Mouse (Mus musculus): ENCODE results near the gene Ms4a4a. TPM values are rescaled to one million over a fixed set of nuclear protein-coding genes. Genes with fewer than 3 reads are reported as not detected.
"Not testable (repeated sequence)": the region's sequence is repeated elsewhere in the genome, so short reads cannot be mapped to it uniquely, and the experiment has no call there.

Ms4a4a gene
- 1.1 and 1.2 TPM in 2 replicates for polyA plus RNA-seq (2012; rRNA removed)

GRCm38 (mm10) chr19:11375273-11375672 is at the start of gene Ms4a4a:
TSS of gene Ms4a4a (plus strand) at chr19:11375523.
- no peak for DNase-seq (ENCODE audit: low read depth)

DNA sequence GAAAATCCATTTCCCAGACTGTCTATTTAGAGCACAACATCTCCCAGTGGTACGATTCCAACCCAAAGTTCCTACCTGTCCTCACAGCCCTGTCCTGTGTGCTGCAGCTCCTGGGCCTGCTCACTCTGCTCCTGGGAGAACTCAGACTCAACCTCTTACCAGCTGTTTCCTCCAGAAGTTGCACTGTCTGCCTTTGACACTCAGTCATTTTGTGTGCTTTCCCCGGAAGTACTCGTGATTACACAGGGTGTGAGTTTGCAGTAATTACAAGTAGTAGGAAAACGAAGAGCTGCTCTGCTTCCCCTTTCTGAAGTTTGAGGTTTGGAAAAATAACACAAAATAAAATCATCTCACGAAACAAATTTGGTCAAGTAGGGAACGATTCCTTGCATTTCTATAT is 39.4 kb upstream of the Ms4a4a start, which contains the start of gene Ms4a7:
Ms4a7 (minus strand) TSS at position 215 of the 400 bp plus-strand sequence.
- DNase-seq (ENCODE audit: low read depth): no peak

GRCm38 (mm10) chr19:11343147-11343546 is 32.2 kb upstream of the Ms4a4a start:
- DNase-seq (ENCODE audit: low read depth): no peak

DNA sequence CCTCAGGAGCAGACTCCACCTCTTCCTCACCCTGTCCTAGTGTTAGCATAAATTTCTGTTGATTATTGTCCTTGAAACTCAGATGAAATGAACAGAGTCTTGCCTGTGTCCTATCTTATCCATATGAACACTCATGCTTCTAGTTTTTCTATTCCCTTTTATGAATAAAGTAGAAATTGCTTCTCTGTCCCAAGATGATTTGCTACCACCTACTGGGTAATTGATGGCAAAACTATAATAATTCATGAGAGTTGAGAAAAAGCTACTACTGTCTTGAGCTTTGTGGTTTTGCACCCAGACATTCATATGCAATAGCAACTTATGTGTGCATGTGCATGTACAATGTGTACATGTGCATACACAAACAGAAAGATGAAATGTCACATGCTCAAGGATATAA is 31.3 kb upstream of the Ms4a4a start:
- DNase-seq (ENCODE audit: low read depth): no peak

GRCm38 (mm10) chr19:11349698-11350481 is 25.4 kb upstream of the Ms4a4a start:
- no peak for DNase-seq (ENCODE audit: low read depth)

- DNase-seq (ENCODE audit: low read depth): no peak
Observed at GRCm38 (mm10) chr19:11351878-11352277, 23.4 kb upstream of the Ms4a4a start.

DNA sequence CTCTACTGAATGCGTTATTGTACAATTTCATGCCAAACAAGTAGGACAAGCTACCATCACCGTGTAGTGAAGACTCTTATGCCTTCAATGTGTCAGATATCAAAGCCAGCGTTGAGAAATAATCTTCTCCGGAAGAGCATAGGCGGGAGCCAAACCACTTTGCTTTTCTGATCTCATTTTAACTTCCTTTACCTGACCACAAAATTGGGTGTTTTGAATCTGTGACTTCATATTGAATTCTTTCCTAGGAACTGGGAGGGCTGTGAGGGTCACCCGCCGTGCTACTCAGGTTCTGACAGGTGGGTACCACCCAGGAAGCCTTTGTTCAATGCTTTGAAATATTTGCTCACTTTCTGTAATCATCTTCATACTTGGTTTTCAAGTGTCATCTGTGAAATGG is 19.6 kb upstream of the Ms4a4a start:
- DNase-seq (ENCODE audit: low read depth): no peak

GRCm38 (mm10) chr19:11360106-11360505 is 15.2 kb upstream of the Ms4a4a start:
- DNase-seq (ENCODE audit: low read depth): no peak

- DNase-seq (ENCODE audit: low read depth): no peak
Observed at GRCm38 (mm10) chr19:11362002-11362401, 13.3 kb upstream of the Ms4a4a start.

DNA sequence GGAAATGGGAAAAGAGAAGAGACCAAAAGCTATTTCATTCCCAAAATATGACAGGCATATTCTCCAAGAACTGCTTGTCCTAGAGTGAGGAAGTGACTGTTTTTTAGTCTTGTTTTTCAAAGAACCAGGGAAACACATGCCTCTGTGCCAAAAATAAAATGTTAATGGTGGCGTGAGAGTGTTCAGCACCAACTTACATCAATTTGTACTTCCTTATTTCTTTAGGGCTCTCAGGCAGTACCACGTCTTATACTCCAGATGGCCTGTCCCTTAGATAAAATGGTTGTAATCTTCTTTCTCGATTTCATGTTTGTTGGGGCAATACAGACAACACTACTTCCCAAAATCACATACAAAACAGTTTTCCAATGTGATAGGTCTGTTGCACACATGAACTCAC is 7.0 kb upstream of the Ms4a4a start:
- no peak for DNase-seq (ENCODE audit: low read depth)

DNA sequence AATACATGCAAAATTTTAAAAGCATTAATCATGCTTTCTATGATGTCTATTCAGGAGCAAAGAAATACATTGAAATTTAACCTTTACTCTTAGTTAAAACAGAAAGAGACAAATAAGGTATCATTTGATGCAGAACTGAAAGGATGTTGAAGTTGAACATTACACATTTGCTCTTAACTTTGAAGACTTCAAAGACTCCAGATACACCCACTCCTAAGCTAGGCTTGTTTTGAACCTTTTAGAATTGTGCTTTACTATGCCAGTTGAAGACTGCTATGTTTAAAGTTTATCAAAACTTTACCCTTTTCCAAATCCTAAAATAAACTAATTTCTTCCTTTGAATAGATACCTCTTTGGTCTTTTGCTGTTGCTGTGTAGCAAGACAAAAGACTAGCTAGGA is 4.1 kb upstream of the Ms4a4a start:
- no peak for DNase-seq (ENCODE audit: low read depth)

- no peak for DNase-seq (ENCODE audit: low read depth)
Observed at GRCm38 (mm10) chr19:11376399-11376798, 1.1 kb downstream of the Ms4a4a start.

DNA sequence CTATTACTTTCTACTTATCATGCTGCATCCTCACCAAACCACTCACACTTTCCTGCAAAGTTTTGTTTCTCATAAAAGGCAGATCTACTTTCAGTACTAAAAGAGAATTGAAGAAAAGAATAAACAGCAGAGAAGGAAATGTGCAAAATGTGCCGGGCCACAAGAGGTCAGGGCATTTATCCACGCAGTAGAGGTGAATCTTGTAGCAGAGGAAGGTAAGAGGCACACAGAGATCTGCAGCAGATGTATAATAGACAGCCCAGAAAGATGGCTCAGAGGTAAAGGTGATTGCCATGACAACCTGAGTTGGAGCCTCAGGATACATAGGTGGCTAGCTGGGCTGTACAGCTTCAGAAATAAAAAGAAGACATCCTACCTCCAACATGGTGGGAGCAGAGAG is 11.8 kb downstream of the Ms4a4a start:
- no peak for DNase-seq (ENCODE audit: low read depth)

DNA sequence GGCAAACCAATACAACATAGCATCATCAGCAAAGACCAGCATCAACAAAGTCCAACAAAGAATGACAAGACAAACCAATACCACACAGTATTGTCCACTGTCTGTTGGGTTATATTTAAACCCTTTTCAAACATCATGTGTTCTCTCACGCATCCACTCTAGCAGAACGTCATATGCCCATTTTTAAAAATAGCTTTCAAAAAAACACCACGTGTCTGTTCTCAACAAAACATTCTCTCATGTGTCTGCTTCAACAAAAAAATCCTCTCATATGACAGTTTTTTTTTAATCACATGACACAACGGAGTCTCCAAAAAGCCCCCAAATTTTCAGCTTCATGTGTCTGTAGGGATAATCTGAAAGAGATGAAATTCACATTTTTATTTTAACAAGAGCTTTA is 12.4 kb downstream of the Ms4a4a start:
- no peak for DNase-seq (ENCODE audit: low read depth)

DNA sequence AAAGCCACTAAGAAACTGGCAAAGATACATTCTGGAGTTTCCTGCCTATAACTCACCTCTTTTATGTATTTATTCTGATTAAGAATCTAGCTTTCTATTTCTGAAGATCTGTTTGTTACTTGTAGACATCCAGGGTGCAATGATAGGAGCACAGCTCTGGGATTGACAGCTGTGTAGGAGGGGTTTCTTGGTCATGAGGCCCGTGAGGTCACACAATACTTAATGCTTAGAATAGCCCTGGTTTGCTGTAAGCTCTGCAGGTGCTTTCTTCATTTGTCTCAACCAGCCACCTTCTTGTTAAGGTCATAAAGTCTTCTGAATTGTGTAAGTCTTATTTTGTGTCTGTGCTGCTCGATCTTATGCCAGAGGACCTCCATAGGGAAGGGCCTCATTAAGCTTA is 13.6 kb downstream of the Ms4a4a start:
- no peak for DNase-seq (ENCODE audit: low read depth)

DNA sequence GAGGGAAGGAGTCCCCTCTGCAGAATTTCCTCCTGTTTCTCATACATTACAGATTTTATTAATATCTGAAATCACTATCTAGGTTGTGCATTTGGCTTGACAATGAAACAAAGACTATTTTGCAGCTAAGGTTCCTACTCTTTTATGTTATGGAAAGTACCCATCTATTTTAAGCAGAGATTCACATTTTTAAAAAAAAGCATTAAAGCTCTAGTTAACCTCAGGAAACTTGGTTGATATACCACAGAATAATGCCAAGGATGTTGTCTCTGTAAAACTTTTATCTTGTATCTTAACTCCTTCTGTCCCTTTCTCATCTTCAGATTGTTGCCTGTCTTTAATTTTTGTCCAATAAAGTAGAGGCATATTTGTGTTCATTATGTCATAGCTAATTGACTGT is 20.4 kb downstream of the Ms4a4a start:
- no peak for DNase-seq (ENCODE audit: low read depth)

GRCm38 (mm10) chr19:11404527-11404926 is 29.2 kb downstream of the Ms4a4a start, which contains the start of gene Ms4a4c:
TSS of gene Ms4a4c (plus strand) at chr19:11404770.
- DNase-seq (ENCODE audit: low read depth): no peak

- DNase-seq (ENCODE audit: low read depth): no peak
Observed at GRCm38 (mm10) chr19:11407428-11407827, 32.1 kb downstream of the Ms4a4a start.

- no peak for DNase-seq (ENCODE audit: low read depth)
Observed at GRCm38 (mm10) chr19:11408591-11408990, 33.3 kb downstream of the Ms4a4a start.

DNA sequence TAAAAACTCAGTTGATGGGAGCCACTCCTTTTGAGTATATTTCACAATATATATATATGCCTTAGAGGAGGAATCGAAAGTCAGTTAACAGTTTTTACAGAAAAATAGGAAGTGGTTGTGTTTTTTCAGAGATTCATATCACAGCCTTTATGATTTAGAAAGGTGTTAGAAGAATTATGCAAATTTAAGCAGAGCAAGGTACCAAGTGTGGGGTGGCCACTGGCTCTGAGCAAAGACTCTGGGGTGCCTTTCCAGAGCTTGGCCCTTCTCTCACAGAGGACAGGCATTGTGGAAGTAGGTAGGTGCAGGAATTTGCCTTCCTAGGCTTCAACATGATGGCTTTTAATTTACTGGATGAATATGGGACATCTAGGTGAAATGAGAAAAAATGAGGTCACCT is 36.3 kb downstream of the Ms4a4a start:
- DNase-seq (ENCODE audit: low read depth): no peak

- no peak for DNase-seq (ENCODE audit: low read depth)
Observed at GRCm38 (mm10) chr19:11414084-11414483, 38.8 kb downstream of the Ms4a4a start.

- no peak for DNase-seq (ENCODE audit: low read depth)
Observed at GRCm38 (mm10) chr19:11415581-11415980, 40.3 kb downstream of the Ms4a4a start.

DNA sequence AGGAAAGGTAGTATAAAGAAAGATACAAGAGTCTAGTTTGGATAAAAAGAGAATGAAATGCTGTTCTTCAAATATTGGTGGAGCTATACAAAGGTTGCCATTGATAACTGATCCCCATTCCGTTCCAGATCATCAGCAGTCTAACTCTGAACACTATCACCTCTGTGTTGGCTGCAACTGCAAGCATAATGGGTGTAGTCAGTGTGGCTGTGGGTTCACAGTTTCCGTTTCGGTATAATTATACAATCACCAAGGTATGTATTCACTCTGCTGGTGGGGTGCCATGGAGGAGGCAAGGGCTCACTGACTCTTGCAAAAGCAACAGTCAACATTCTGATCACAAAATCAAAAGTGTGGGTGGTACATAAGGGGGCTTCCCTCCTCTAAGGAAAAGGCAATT is 43.5 kb downstream of the Ms4a4a start:
- DNase-seq (ENCODE audit: low read depth): not testable (repeated sequence)

DNA sequence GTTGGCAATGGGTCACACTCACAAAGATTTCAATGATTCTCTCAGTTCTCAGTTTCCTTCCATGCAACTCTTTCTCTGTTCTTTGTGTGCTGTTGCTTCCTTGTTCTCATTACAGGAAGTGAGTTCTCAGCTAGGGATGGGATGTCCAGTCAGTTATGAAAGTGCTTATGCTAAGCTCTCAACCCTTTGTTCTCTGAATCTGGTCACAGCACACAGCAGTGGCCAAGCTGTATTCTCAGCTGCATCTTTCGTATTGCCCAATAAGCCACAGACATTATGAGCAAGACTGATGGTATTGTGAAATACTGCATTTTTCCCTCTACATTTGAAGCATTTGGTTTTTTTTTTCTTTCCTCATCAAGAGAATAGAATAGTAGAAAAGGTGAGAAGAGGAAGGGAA is 55.9 kb downstream of the Ms4a4a start:
- DNase-seq (ENCODE audit: low read depth): not testable (repeated sequence)

Measured in gonadal fat pad, adult 2 months (tissue).